Mouse (Mus musculus) heart, postnatal 10 days (tissue): ENCODE measurements around the gene Il22ra1. TPM values are rescaled to one million over a fixed set of nuclear protein-coding genes. Genes with fewer than 3 reads are reported as not detected.

Experiments
- DNase-seq, 2 experiments: peaks; one replicate each; pipeline ENCODE4 v3.0.0; 2021
- intact Hi-C: fragments of 180-260 bp; cut with DNase I; formaldehyde crosslinking; loops from one replicate; pipeline ENCODE4 v1.15.1; 2025
- total RNA-seq, 2 experiments: library from RNA; stranded (reverse); gene quantifications; 2 replicates each; pipeline ENCODE4 v1.2.3; 2021

Il22ra1 gene
- total RNA-seq, 2 experiments from 2014 or later, result 0.22 to 0.64 TPM

DNA sequence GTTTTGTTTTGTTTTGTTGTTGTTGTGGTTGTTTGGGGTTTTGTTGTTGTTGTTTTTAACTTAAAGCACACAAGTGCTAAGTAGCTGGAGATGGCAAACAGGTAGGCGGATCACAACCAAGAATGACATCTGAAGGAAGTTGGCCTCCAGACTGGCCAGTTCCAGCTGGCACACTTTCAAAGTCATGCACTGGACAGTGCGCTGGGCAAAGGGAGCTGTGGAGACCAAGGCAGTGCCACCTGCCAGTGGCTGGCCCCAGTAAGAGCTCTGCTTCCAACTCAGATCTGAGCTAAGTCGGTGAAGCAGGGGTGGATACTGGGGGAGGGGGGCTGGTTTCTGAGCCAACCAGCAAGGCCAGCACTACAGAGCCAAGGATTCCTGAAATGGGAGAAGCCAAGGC lies 39.0 kb downstream of the Il22ra1 start:
- DNase-seq, result peak; percentile 40 to 44
- intact Hi-C loops, result loop anchor here (5.0 kb wide), 1 partner anchor 80 kb away; the partner anchor contains the start of gene Ifnlr1

GRCm38 (mm10) chr4:135768572-135769526 lies 40.9 kb downstream of the Il22ra1 start:
- intact Hi-C loops, result loop anchor here (2.0 to 5.0 kb wide), 2 partner anchors 60 to 82 kb away; partner anchors contain the start of gene Ifnlr1

GRCm38 (mm10) chr4:135770611-135771305 lies 42.8 kb downstream of the Il22ra1 start:
- intact Hi-C loops, result no loop called here
- DNase-seq, result no peak

More at GRCm38 (mm10) chr4:135768572-135769526, 40.9 kb downstream of the Il22ra1 start:
- peak; percentile 59 to 61 for DNase-seq

GRCm38 (mm10) chr4:135771592-135771991 lies 43.6 kb downstream of the Il22ra1 start:
- DNase-seq, result no peak
- intact Hi-C loops, result no loop called here

DNA sequence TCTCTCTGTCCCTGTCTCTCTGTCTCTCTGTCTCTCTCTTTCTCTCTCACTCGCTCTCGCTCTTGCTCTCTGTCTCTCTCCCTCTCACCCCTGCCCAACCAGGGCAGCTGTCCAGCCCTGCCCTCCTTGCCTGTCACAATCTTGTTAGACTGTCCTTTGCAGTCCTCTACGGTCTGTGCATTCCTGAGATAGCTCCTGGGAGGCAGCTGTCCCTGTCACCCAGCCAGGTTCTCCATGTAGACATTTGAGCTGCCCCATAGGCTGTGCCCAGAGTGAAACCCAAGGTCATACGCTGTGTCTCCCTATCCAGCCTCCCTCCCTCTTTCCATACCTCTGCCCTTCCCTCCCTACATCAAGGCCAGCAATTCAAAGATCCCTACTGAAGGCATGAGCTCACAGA lies 44.7 kb downstream of the Il22ra1 start:
- peak; percentile 77 to 84 for DNase-seq
- intact Hi-C loops, result no loop called here

DNA sequence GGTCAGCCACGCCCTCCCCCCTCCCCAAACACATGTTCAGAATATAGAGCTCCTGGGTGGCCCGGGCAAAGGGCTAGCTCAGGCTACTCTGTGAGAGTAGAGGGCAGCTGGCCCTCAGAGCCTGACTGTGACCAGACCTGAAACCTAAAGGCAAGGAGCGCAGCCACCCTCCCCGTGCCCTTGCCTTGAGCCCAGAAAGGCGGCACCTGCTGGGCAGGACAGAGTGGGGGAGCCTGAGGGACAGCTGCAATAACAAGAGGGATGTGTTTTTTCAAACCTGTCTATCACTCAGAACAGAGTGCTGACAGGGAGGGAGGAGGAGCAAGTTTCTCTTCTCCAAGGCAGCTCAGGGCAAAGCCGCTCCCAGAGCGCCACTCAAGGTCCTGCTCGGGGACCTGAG lies 46.5 kb downstream of the Il22ra1 start:
- intact Hi-C loops, result no loop called here
- no peak for DNase-seq

GRCm38 (mm10) chr4:135776850-135777249 lies 48.9 kb downstream of the Il22ra1 start:
- intact Hi-C loops, result no loop called here
- DNase-seq, result no peak

DNA sequence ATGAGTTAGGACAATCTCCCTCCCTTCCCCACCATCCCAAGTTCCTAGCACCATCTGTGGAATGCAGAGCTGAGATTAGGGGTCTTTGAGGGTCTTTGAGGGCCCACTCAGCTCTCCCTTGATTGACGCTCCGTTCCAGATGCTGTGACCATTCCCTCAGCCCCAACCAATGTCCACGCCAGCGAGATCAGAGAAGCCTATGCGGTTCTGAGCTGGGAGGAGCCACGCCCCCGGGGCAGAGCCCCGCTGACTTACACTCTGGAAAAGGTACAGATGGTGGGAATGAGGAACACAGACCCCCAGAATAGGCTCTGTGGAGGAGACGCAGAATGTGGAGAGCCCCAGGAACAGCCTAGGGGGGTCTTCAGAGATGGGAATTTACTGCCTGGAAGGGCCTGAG lies 51.7 kb downstream of the Il22ra1 start:
- intact Hi-C loops, result no loop called here
- no peak for DNase-seq

GRCm38 (mm10) chr4:135780255-135780654 lies 52.3 kb downstream of the Il22ra1 start:
- peak; percentile 52 to 53 for DNase-seq
- intact Hi-C loops, result no loop called here

GRCm38 (mm10) chr4:135781304-135781703 lies 53.3 kb downstream of the Il22ra1 start:
- DNase-seq, result no peak
- intact Hi-C loops, result no loop called here

- intact Hi-C loops, result no loop called here
- no peak for DNase-seq
Observed at GRCm38 (mm10) chr4:135786581-135786980, 58.6 kb downstream of the Il22ra1 start.

DNA sequence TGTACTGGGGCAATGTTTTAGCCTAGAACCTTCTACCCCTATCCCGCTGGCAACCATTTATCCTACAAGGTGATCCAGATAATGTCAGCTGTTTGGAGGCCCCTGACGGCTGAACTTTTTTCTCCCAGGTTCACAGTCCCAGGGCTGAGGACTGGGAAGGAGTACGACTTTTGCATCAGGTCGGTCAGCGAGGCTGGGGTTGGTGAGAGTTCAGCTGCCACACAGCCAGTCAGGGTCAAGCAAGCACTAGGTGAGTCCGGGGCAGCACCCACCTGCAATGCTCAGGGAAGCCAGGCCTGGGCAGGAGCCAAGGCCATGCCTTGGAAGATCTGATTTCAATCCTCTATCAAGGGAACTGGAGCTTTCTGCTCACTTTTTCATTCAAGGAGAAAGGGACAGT lies 59.3 kb downstream of the Il22ra1 start:
- DNase-seq, result no peak
- intact Hi-C loops, result no loop called here

DNA sequence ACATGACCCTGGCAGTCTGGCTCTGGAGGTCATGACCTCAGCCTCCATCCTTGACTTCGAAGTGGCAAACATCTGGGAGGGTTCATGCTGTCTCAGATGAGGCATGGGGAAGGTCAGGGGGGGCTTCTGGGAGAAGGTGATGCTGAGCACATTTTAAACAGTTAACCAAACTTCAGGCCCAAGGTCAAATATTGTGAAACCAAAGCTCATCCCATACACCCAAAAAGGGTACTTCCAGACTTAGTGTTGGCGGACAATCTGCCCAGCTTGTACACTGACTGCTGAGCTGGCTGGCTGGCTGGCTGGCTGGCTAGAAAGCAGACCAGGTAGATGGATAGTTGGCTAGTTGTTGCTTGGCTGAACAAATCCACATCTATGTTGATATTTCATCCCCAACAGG lies 61.2 kb downstream of the Il22ra1 start:
- intact Hi-C loops, result no loop called here
- DNase-seq, result no peak

DNA sequence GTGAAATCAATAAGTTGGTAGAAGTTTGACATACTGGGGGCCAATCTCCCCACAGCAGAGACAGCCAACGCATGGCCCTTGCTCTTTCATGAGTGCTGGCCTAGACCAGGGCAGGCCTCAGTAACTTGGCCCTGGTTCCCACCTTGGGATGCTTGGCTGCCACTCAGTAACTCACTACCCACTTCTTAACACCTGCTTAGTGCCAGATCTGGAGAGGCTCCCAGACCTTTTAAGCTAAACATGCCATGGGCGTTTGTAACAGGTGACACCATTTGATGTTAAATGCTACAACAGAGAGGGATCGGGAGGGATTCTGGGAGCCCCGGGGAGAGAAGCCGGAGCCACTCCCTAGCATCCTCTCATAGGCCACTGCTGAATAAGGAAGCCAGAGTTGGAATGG lies 64.8 kb downstream of the Il22ra1 start:
- intact Hi-C loops, result no loop called here
- no peak for DNase-seq

DNA sequence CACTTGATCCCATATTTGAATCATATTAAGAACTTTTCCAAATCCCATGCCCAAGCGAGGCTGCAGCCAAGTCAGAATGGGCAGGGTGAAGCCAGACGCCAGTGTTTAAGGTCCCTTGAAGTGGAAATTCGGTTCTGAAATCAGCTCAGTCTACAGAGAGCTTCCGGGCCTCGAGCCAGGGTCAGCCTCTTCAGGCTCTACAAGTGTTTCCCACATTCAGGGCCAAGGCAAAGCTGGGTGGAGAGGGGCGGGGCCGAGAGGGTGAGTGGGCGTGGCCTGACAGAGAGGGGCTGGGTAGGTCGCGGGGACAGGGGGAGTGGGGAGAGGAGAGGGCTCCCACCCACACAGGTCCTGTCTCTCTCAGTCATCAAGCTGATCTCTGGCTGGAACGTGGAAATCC lies 70.0 kb downstream of the Il22ra1 start:
- intact Hi-C loops, result no loop called here
- DNase-seq, result peak; percentile 72 to 76

- DNase-seq, result peak; percentile 92 to 95
- intact Hi-C loops, result loop anchor here (1.0 to 5.0 kb wide), 3 partner anchors 36 to 121 kb away; partner anchors contain the start of gene Fuca1
Observed at GRCm38 (mm10) chr4:135801543-135801942, 73.6 kb downstream of the Il22ra1 start.

Other genes with a start within 250 kb of the Il22ra1 start
- not detected for gene Stpg1, start 233.4 kb upstream of the Il22ra1 start, total RNA-seq
- 10 to 100 TPM; 25.3 to 28.0 TPM for gene Nipal3, start 233.1 kb upstream of the Il22ra1 start, total RNA-seq
- under 1 TPM; 0.27 to 0.43 TPM for gene Grhl3, start 154.5 kb upstream of the Il22ra1 start, total RNA-seq
- gene Ifnlr1, start 41.9 kb upstream of the Il22ra1 start, total RNA-seq, result 1 to 10 TPM; 3.4 to 4.1 TPM
- gene Myom3, start 31.5 kb downstream of the Il22ra1 start, total RNA-seq, result under 1 TPM; 0.77 to 0.84 TPM
- gene Srsf10, start 127.6 kb downstream of the Il22ra1 start, total RNA-seq, result 10 to 100 TPM; 61.2 to 64.1 TPM
- 100 to 1,000 TPM in 1 of 2 experiments, 10 to 100 TPM in 1; 99.4 to 105 TPM for gene Pnrc2, start 145.7 kb downstream of the Il22ra1 start, total RNA-seq
- under 1 TPM; 0.77 to 0.94 TPM for gene Cnr2, start 167.2 kb downstream of the Il22ra1 start, total RNA-seq
- gene Fuca1, start 192.6 kb downstream of the Il22ra1 start, total RNA-seq, result 10 to 100 TPM; 43.2 to 44.5 TPM
- 10 to 100 TPM; 66.3 to 67.5 TPM for gene Hmgcl, start 218.3 kb downstream of the Il22ra1 start, total RNA-seq
- 1 to 10 TPM; 5.2 to 5.7 TPM for gene Gale, start 235.6 kb downstream of the Il22ra1 start, total RNA-seq
- 10 to 100 TPM; 42.6 to 47.8 TPM for gene Lypla2, start 244.5 kb downstream of the Il22ra1 start, total RNA-seq